Mouse (Mus musculus): ENCODE measurements around the gene Nudt3.

GRCm38 (mm10) chr17:27653253-27653959 lies 30.1 kb upstream of the Nudt3 start:
- TF ChIP-seq REST (IDR thresholded peaks at IDR 0.05; ENCODE audit: insufficient read depth, insufficient read length) (no peak), MYOD1 (IDR thresholded peaks at IDR 0.05; ENCODE audit: control insufficient read depth in 1 of 3, insufficient read length in 2 of 3, low read depth in 2 of 3) (peak in 1 of 3 experiments; percentile 67), POLR2A (IDR thresholded peaks at IDR 0.05; ENCODE audit: insufficient read length, low read depth) (no peak), TCF12 (IDR thresholded peaks at IDR 0.05; ENCODE audit: insufficient read depth, poor library complexity, severe bottlenecking) (no peak), POLR2AphosphoS2 (IDR thresholded peaks at IDR 0.05; ENCODE audit: insufficient read length, low read depth) (no peak), E2F4 (IDR thresholded peaks at IDR 0.05; ENCODE audit: insufficient read depth) (no peak), MAX (IDR thresholded peaks at IDR 0.05; ENCODE audit: low read depth) (no peak), CEBPB (IDR thresholded peaks at IDR 0.05; ENCODE audit: insufficient read depth, poor library complexity, severe bottlenecking) (no peak)
